Mouse (Mus musculus) CH12F3 (cell line): Measurements from ENCODE around the gene Cog1.

ENCODE experiments used
- in situ Hi-C: fragments of 300-500 bp; cut with MboI; formaldehyde crosslinking; loops from 2 replicates; pipeline ENCODE4 v1.14.3; 2020; ENCODE audit warnings: low sequenced_read_pairs

Gene Cog1

GRCm38 (mm10) chr11:113648690-113649352 lies at the start of gene Cog1:
Gene Cog1 (plus strand): TSS chr11:113649169.
- in situ Hi-C loops = loop anchor here (10.0 kb wide), 2 partner anchors 354 to 474 kb away; no protein-coding TSS in a partner anchor

GRCm38 (mm10) chr11:113600526-113601245 lies 48.3 kb upstream of the Cog1 start:
- in situ Hi-C loops = no loop called here

- in situ Hi-C loops = no loop called here
Observed at GRCm38 (mm10) chr11:113601616-113602343, 47.2 kb upstream of the Cog1 start.

- in situ Hi-C loops = no loop called here
Observed at GRCm38 (mm10) chr11:113607556-113607955, 41.4 kb upstream of the Cog1 start.

GRCm38 (mm10) chr11:113609581-113609980 lies 39.4 kb upstream of the Cog1 start:
- in situ Hi-C loops = no loop called here

GRCm38 (mm10) chr11:113610266-113610665 lies 38.7 kb upstream of the Cog1 start:
- in situ Hi-C loops = no loop called here

GRCm38 (mm10) chr11:113611112-113611646 lies 37.8 kb upstream of the Cog1 start:
- in situ Hi-C loops = no loop called here

GRCm38 (mm10) chr11:113611664-113612611 lies 37.0 kb upstream of the Cog1 start:
- in situ Hi-C loops = no loop called here

- in situ Hi-C loops = no loop called here
Observed at GRCm38 (mm10) chr11:113614476-113614875, 34.5 kb upstream of the Cog1 start.

- in situ Hi-C loops = no loop called here
Observed at GRCm38 (mm10) chr11:113617132-113617911, 31.6 kb upstream of the Cog1 start.

GRCm38 (mm10) chr11:113618303-113618671 lies 30.7 kb upstream of the Cog1 start:
- in situ Hi-C loops = no loop called here

- in situ Hi-C loops = no loop called here
Observed at GRCm38 (mm10) chr11:113618672-113619419, 30.1 kb upstream of the Cog1 start, which contains the start of gene Sstr2. Gene Sstr2 (plus strand): TSS chr11:113619342.

- in situ Hi-C loops = no loop called here
Observed at GRCm38 (mm10) chr11:113619420-113620080, 29.4 kb upstream of the Cog1 start.

GRCm38 (mm10) chr11:113621001-113621400 lies 28.0 kb upstream of the Cog1 start:
- in situ Hi-C loops = no loop called here

- in situ Hi-C loops = no loop called here
Observed at GRCm38 (mm10) chr11:113622028-113622427, 26.9 kb upstream of the Cog1 start.

- in situ Hi-C loops = no loop called here
Observed at GRCm38 (mm10) chr11:113625437-113625836, 23.5 kb upstream of the Cog1 start.

- in situ Hi-C loops = no loop called here
Observed at GRCm38 (mm10) chr11:113627785-113628184, 21.2 kb upstream of the Cog1 start.

GRCm38 (mm10) chr11:113630642-113631041 lies 18.3 kb upstream of the Cog1 start:
- in situ Hi-C loops = no loop called here
